Mouse (Mus musculus) bone marrow macrophage, adult 2 months (primary cell): ENCODE measurements around the gene Plin1.

ENCODE experiments used
- CTCF ChIP-seq: IDR thresholded peaks from 2 replicates; pipeline ENCODE4 v1.5.1; 2012; ENCODE audit warnings: low read depth, mild to moderate bottlenecking, low read length, moderate library complexity
- POLR2A ChIP-seq: IDR thresholded peaks from 2 replicates; pipeline ENCODE4 v1.6.1; 2012; ENCODE audit warnings: mild to moderate bottlenecking, low read depth, low read length, borderline replicate concordance

DNA sequence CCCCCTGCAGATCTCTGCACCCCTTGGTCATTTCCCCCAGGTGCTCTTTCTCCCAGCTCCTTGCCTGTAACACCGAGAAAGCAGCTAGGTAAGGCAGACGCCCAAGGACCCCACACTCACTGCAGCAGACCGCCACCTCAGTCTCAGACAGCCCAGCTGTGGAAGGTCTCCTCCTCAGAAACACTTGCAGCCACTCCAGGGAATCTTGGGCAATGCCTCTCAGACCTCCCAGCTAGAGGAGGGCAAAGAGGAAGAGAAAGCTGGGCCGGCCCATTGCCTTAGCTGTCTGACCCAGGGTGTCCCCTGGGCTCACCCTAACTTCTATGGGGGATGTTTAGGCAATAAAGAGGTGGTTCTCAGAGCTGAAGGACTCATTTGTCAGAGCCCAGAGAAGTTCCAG, at the start of gene Plin1:
- TF ChIP-seq CTCF (no peak), POLR2A (no peak)
